Mouse (Mus musculus) liver, postnatal 0 days (tissue): ENCODE measurements at regions not wholly inside any gene's neighbourhood (a gene's known extent, or its start where the extent isn't known, plus 50 kb on each side); places are given as distances from the start of the nearest gene placed in this dataset.

ENCODE experiments used
- CTCF ChIP-seq: sonication (generic); IDR thresholded peaks from 2 replicates; pipeline ENCODE4 v1.5.1; 2016; ENCODE audit warnings: antibody characterized with exemption, low read depth
- EP300 ChIP-seq: IDR thresholded peaks from 2 replicates; pipeline ENCODE4 v1.6.1; 2016; ENCODE audit warnings: antibody characterized with exemption, low read depth, mild to moderate bottlenecking

- TF ChIP-seq CTCF (0 out of 2 replicates have a peak, but pooled peaks have one; percentile 14), EP300 (no peak)
Observed at GRCm38 (mm10) chr14:79843135-79843550, 72.0 kb upstream of the Pcdh8 start.
